Mouse (Mus musculus): ENCODE data around the gene Pbx1.

Gene Pbx1

DNA sequence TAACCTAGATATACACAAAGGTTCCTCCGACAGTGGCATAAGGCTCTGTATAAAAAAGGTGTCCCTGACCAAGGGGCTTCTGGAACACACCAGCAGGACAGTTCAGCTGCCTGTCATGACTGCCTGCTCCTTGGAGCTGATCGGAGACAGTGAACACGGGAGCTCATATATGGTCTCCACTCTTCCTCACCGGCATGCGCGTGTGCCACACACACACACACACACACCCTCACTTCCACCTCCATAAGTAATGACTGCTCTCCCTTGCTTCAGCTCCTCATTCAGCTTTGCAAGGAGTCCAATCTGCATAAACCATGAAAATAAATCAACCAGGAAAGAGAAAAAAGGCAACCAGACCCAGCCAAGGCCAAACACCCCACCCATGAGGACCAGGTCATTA lies 90.7 kb downstream of the Pbx1 start:
- DNase-seq: no peak

DNA sequence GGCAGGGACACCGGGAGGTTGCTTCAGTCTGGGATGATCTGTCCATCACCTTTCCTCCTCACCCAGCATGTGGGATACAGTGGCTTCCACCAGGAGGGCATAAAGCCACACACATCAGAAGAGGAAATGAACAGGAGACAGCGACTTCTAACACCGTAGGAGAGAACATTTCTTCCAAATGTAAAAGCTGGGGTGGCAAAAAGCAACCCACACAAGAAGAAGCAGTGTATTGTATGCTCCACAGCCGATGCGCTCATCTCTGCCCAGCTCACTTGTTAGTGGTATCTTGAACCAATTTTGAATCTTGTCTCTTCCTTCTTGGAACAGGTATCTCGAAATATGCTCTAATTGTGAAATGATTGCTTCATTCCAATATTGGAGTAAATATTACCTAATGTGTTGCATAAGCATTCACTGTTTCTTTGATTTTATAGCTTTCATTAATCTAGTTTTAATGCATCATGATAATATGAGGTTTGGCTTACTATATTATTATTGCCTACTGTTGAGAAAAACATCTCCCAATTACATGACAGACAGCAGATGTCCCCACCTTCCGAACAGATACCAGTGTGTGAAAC lies 95.7 kb downstream of the Pbx1 start:
- no peak for DNase-seq

DNA sequence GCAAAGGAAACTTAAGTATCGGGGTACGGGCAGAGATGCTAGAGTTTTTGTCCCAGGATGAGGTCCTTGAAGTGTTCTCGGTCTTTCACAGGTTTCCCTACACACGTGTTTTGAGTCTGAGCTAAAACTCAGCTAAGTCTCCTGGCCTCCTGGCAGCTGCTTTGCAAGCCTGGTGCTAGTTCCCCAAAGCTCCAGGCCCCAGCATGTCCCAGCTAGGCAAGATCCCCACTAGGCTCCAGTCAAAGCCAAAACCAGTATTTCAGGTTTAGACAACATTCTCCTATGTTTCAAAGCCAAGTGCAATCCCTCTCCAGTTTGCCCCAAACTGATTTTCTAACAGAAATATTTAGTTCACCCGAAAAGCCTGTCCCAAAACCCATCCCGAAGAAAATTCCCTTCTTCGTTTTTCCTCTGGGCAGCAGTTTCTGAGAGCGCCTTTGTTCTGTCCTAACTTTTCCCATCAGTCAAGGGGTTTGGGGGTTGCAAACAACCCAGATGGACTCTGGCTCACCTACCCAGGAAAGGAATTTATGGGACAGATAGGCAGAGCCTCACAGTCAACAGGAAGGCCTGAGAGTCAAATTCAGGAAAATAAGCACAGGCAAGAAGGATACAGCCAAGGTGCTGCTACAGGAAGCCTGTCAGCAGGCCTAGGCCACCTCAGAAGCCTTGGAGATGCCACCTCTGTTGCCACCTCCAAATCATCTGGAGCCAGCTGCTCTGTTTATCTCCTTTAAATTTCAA lies 97.1 kb downstream of the Pbx1 start:
- DNase-seq: no peak

DNA sequence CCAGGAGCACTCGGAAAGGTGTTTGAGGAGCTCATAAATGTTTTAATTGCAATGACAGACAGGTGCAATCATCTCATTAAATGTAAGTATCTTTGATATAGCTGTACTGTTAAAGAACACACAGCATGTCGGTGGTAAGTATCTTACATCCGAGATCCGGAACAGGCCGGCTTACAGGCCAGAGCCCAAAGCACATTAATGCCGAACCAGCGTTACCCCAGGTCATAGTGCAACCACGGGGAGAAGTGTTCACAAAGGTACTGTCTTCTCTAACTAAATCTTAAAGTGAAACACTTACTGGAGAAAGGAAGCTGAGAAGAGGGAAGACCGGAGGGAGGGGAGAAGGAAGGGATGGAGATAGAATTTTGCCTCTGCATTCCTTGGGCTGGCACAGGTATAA lies 100.0 kb downstream of the Pbx1 start:
- DNase-seq: no peak

DNA sequence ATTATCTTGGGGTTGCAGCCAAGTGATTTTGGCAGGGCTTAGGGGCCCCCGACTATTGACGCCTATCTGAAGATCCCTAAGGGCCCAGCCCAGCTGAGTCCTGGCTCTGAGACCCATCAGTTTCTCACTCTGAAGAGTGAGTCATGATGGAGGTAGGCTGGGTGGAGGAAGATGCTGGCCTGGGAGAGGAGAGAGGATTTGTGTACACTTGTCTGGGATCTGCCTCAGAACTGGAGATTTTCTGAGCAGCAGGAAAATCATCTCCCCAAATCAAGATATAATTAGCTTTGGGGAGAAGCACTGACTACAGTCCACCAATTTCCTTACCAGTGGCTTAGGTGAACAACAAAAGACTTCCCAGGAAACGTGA lies 103.8 kb downstream of the Pbx1 start:
- no peak for DNase-seq

DNA sequence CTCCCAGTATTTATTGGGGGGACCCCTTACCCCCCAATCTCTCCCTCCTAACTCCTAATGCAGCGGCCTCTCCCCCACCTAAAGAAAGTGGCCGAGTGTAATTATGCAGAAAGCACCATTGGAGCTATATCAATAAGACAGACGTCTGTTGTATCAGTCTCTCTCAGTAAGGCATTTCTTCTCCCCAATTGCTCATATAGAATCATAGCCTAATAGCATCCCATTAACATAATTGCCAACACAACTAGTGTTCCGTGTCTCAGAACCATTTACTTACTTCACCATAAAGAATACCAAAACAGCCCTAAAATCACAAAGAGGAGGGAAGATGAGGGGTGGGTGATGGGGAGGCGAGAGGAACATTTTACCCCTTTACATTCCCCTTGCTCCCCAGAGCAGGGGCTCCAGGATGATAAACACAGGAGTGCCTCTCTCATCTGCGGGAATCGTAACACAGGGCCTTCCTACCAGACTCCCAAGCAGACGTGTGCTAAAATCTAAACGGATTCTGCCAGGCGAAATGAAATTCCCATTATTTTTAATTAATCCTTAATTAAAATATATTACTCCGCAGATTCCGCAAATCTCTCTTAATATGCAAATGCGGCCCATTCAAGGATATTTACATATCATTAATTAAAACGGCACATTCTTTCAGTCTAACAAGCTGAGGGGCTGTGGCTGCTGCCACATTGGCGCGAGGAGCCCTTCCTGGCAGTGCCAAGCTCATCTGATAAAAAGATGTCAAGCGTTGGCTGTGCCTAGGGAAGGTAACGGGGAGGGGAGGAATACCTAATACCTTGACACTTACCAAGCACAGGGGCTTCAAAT lies 104.5 kb downstream of the Pbx1 start:
- DNase-seq: no peak

DNA sequence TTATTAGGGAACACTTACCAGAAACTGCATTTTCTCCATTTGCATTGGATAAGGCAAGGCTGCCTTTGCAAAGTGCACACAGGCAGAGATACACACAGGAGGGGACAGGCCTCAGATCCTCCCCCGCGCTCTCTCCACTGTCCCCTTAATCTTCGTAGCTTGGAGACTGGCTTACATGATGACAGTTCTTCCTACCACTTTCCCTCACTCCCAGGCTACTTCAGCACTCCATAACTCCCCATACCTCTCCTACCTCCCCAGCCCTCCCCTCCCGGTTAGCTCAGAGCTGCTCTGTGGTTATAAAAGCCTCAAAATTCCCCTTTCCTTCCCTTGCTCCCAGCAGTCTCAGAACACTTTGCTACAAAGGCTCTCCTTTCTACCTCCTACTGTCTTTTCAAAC lies 106.3 kb downstream of the Pbx1 start:
- DNase-seq: no peak

DNA sequence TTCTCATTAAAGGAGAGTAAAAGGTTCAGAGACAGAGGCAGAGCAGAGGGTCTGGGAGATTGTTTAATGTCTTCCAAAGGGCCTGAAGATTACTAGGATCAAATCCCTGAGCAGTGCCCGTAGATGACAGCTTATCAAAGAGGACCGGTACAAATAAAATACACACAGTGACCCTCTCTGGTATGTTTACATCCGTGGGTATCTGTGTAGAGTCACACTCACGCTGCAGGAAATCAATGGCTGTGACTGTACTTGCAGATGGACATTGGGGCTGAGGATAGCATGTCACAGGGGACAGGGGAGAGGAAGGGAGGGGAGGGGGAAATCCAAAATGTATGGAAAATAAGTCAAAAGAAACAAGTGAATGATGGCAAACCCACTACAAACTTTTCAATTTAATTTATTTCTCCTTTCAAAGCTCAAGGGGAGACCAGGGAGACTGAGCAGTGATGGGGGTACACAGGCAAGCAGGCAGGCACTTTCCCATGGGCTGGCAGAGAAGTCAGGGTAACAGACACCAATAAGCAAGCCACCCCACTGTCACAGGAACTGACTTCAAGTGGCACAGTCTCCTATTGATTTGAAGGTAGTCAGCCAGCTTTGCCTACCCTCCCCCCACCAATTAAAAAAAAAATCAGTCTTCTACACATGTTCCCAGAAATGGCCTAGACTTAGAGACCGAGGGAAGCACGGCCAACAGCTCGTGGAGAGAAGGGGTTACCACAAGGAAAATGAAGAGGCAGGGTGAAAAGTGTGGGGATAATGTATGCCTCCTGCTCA lies 107.6 kb downstream of the Pbx1 start:
- no peak for DNase-seq

DNA sequence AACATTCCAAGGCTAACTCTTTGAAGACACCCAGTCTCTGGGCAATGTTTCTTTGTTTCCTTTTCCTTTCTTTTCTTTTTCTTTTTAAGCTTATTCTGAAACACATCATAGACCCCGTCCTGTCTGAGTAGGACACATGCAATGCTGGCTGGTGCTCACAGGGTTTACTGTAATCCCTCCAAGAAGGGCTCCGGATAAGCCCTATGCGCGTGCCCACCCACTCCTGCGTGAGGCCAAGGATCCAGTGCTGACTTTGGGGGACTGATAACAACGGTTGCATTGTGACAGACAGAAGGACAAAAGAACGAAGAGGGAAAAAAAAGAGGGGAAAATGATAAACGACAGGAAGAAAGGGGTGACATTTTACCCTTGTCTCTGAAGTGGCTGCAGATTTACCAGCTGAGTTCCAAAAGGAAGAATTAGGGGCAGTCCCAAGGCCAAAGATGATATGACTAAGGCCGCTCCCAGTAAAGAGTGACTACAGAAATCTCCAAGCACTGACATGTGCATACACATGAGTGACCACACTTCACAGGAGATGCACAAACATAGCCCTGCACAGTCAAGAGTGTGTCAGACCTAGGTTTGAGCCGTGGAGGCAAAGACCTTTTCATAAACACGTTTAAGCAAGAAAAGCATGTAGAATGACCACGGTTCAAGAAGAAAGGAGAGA lies 108.5 kb downstream of the Pbx1 start:
- DNase-seq: no peak

DNA sequence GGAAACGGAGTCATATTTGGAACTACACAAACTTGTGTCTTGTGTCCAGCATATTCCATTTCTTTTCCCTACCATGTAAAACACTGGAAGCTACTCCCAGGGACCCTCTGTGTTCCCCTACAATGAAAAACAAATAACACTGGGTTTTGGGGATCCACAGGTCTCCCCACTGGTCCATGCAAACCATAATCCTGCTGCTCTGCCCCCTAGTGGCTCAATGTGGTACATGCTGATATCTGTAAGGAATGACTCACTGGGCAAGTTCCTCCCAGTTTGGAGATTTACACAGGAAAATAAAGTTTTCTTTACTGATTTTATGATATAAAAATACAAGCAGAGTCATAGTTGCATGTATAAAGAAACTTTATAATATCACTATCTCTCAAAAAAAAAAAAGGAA lies 109.2 kb downstream of the Pbx1 start:
- DNase-seq: peak; percentile 49

DNA sequence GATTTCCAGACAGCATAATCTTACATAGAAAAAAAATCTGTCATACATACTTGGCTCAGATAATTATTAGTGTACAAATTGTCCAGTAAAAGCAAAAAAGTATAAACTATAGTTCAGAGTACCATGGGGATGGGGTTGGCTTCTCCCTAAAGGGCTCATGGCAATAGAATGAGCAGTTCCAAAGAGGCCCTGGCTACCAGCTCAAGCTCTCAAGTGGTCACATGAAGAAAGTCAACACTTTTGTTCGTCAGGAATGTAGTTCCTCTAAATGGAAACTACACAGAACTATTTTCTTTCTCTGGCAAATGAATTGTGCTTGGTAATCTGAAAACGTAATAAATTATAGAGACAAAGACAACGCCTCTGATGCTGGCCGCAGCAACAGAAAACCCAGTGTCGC lies 112.4 kb downstream of the Pbx1 start:
- DNase-seq: peak; percentile 10

DNA sequence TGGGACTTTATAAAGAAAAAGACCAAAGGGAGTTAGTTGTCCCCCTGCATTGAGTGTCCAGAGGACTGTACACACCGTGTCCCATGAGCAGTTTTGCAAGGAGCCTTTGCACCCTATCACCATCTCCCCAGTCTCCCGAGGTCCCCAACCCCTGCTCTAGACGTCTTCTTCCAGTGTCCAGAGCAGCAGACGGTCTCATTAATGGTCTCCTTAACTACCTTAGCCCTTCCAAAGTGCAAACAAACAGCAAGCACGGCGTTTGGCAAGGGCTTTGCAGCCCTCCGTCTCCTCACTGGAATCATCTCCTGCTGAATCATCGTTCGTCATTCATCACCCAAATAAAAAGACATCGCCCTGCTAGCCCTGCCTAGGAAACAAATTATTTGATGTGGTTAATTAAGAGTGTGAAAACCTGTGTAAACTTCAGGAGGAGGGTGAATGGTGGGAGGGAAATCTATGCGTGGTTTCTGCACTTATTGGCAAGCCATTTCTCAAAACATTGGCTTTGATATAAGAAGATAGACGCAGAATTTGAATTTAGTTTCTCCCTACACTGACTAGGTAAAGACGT lies 113.1 kb downstream of the Pbx1 start:
- DNase-seq: peak; percentile 12

DNA sequence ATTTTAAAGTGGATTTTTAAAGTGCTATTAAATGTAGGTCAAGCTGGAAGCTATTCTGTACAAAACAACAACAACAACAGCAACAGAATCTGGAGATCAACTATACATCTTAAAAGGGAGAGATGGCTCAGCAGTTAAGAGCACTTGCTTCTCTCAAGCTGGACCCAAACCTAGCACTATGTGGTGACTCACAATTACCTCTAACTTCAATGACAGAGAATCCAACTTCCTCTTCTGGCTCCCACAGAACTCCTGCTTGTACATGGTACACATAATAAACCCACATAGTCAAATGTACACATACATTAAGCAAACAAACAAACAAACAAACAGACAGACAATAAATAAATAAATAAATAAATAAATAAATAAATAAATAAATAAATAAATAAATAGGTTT lies 118.3 kb downstream of the Pbx1 start:
- no peak for DNase-seq

DNA sequence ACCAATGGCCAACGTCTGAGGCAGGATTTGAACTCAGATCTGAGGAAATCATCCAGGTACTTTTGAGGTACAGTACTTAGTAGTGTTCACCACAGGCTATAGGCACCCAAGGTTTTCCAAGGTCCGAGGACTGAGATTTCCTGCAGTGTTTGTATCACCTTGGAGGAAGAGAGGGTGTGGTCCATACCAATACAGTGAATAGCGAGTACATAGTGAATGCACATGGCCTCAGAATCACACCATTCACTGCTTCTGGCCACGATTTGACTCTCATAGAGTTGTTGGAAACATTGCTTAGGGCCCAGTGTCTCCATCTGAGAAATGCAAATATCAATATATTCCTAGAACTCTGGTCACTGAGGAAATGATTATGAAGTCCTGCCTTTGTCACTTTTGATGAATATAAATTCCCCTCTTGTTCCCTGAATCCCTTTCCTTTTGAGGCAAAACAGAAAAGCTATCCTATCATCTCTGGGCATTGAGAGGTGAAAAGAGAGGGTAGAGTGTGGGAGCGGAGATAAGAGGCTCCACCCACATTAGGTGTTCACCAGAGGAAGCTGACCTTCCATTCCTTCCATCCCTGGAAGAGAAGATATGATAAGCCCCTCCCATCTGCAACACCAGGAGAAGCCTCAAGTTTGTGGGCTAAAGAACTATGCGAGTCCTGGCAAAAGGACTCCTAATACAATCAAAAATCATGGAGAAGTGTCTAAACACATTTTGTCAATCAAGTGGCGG lies 119.2 kb downstream of the Pbx1 start:
- DNase-seq: no peak

DNA sequence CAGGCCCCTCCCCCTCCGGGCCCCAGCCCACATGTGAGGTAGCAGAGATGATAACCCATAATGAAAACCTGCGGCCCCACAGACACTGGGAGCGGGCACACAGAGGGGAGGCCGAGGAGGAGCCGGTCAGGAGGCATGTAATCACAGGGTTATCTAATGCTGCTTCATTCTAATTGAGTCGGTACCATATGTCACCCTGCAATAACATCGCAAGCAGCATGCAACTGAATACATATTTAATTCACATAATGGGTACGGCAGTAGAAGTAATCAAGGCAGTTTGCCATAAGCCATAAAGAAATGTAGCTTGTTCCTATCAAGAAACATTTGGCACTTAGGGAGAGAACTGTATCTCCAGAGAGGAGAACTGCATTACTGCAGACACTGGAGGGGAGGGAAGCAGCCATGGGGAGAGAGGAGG lies 123.0 kb downstream of the Pbx1 start:
- DNase-seq: no peak

DNA sequence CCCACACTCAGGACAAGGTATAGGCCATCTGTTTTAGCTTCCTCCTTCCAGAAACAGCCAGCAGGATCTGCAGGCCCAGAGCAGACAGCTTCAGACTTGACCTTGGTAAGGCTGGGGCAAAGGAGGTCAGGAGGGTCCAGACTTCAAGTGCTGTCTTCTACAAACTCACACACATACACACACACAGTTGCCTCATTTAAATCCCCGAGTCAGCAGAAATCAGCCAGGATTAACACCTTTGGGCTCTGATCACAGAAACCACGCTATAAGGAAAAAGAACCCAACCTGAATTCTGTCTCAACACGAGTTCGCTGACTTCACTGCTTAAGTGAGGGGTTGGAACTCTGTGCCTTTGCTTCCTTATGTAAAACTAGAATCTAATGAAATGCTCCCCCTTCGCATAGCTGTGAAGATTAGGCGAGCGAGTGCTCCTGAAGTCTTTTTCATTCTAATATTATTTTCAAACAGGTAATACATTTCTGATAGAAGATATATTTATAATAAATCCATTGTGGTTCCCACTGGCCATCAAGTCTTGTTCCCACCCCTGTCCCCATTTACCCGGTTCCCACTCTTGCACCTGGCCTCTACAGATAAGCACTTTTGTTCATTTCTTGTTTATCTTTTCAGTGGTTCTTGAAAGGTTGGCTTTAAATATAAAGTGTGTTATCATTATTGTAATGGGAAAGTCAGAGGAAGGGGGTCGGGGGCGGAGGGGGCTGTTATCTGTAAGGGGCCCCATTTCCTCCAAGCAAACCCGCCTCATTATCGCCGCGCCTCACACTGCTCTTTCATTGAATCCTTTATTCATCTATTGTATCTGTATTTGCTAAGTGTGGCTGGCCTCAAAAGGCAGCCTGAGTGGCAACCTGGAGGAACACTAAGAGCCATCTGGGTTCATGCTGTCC lies 124.5 kb downstream of the Pbx1 start:
- DNase-seq: no peak

DNA sequence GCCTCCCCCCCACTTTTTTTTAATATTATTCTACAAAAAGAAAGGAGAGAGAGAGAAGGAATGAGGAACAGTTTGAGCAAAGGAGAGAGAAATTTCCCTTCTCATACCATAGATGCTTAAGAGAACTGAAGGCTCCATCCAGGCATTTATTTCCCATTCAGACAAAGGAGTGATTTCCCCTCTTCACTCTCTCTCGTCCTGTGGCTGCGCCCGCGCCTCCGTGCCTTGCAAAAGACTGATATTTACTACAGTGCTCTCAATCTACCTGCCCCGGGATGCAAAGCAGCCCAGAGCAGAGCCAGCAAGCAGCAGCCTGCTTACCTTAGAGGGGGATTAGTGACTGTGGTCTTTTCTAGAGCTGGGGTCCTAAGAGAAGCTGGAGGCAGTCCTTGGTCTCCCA lies 131.6 kb downstream of the Pbx1 start:
- no peak for DNase-seq

DNA sequence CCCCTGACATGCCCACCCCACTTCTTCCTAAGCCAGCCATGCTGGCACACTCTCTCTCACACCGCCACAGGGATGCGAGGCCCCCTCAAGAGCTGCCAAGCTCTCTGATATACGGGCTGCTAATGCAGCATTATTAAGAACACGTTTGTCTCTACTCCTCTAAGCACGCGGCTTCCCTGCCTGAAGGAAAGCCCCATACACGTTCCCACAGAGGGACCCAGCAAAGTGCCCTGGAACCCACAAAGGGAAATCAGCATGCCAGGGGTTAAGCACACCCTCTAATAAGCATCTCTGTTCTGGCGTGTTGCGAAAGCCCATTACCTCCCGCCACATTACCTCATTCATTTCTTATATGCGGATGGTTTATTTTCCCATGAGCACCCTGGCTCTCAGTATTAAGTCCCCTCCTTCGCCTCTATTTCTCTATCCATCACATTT lies 132.1 kb downstream of the Pbx1 start:
- DNase-seq: no peak

DNA sequence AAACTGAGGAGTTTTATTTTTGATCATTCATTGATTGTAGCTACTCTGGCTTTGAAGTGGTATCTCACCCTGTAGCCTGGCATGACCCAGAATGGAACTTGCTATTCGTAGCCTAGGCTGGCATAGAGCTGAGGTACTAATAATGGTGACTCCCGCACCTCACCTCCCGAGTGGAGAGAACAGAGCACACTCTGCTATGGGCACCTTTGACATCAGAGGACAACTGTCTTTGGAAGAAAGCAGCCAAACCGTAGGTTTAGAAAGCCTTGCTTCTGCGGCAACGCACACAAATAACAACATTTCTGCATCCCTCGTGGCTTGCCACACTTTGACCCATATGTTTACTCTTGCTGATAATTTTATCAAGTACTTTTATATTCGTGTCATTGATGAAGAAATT lies 132.9 kb downstream of the Pbx1 start:
- DNase-seq: no peak

DNA sequence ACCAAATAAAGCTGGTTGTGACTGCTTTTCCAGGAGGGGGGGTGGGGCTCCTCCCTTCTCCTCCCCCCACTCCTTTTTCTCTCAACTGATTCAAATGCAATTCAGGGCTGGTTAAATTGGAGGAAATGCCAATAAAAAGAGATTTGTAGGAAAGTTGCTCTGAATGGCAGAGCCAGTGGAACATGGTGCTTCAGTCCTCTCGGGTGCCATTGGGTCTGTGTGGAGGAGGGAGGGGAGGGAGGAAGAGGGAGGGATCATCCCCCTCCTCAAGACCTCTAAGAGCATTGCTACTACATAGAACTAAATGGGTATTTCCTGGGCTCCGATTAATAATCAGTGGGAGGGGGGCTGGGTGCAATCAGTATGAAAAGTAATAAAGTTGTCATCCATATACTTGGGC lies 135.8 kb downstream of the Pbx1 start:
- DNase-seq: no peak

DNA sequence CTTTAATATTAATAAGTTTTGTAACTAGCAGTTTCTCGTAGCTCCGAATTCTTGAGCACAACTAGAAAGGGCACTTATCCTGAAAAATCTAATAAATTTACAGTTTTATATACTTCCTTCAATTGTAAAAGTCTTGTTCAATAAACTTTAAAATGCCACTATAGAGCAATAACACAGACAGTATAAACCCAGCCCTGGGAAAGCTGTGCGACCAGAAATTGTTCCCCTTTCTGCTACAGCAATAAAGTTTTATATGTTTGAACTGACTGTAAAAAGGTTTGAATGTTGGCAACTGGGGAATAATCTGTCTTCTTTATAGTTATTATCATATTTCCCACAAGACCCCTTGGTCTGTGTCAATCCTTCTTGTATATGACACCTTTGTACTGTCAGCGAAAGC lies 136.3 kb downstream of the Pbx1 start:
- DNase-seq: no peak
